Mouse (Mus musculus): Measurements from ENCODE around the gene Abcb11.
"Not testable (repeated sequence)": the region's sequence is repeated elsewhere in the genome, so short reads cannot be mapped to it uniquely, and the experiment has no call there.

Abcb11 gene

DNA sequence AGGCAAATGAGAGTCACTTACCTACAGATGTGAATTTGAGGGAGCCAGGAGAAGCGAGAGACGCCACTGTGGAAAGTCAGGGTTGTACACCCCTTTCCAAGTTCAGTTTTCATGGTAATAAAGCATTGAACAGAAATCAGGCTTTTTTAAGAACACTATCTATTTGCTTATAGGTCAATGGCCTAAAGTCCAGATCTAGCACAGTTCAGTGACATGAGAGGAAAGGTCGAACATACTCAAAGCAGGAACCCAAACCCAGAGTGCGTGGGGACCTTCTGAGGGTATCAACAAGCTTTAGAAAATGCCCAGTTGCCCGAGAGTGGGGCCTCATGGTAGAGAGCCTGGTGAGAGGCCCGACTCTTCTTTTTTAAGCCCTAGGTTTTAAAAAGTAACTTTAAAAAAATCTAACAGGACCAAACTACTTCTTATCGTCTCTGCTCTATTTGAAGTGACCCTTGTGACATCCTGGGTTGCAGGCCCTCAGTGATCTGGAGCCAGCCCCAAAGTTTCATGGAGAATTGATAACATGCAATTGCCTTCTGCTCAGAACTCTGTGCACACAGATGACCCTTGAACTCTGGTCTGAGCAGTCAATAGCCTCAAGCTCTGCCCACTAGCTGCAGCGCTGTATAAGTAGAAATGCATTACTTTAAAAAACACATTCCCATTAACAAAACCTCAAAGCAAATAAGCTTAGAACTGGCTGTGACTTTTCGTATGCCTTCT, at the start of gene Abcb11:
TSS of gene Abcb11 (minus strand) at position 121 of the 726 bp plus-strand sequence.
- DNase-seq (ENCODE audit: low read depth, low spot score), result no peak

DNA sequence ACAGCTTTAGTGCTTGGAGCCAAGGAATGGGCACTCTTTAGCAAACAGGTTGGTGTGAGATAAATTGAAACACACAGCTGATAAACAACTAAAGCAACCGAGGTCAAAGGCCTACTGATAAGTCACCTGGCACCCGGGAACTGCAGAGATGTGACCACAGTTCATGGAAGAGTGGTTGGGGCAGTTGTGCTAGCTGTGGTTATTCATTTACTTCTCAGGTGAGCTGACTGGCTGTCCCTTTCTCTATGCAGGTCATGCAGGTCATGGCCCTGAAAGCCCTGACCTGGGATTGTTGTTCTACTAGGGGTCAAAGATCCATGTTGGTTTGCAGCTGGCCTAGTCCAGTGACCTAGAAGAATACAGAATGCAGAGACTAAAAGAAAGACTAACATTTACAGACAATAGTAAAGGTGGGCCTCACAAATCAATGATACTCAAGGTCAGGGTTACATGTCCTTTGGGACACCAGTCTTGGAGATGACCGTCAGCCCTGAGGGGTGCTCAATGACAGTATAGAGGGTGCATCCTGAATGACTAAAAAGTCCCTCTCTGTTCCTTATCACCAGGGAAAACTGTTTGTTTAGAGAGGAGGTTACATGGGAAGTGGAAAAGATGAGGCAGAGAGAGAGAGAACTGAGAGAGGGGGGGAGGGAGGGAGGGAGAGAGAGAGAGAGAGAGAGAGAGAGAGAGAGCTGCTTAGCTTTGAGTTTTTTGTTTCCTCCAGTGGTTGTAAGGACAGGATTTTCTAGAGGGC, 43.9 kb upstream of the Abcb11 start:
- DNase-seq (ENCODE audit: low read depth, low spot score), result no peak

DNA sequence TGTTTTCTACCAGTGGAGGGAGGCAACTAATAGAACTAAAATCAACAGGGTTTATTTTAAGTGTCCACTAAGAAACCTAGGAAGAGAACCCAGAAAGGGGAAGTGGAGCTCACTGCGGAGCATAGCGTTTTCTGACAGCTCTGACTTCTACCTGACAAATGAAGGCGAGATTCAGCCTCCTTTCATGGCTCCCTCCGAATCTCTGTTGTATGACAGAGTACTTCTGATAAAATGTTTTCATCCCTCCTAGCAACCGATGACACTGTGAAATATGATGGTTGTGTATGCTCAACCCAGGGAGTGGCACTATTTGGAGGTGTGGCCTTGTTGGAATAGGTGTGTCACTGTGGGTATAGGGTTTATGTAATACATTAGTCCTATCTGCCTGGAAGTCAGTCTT, 40.4 kb upstream of the Abcb11 start:
- no peak for DNase-seq (ENCODE audit: low read depth, low spot score)

DNA sequence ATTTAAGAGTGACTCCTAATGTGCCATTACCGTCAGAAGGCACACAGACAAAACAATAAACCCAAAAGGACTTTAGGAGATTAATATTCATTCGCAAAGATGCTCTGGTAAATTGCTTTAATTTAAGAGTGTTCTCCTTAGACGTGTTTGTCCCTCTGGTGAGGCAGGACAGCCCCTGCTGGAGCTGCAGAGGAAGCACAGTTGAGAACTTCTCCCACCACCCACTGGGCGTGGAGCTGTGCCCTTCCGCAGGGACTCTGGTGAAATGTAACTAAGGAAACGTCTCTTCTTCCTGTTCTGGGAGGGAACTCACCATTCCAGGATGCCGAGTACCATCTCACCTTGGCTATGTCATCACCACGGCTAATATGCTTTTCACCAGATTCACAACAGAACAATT, 39.3 kb upstream of the Abcb11 start:
- DNase-seq (ENCODE audit: low read depth, low spot score), result no peak

DNA sequence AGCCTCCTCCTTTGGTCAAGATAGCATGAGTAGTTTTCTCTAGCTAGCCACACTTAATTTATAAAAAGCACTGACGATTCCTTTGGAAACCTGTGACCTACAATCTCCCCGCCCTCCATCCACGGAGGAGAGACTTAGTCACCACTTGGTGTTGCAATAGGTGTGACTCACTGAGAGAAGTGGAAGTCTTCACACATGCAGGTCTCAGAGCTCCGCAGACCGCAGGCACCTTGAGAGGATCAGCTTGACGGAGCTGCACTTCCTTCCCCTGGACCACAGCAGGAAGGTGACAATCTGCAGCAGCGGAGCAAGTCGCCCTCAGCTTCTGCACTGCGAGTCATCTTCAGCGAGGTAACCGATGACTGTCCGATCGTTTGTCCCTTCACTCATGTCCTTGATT, 37.9 kb upstream of the Abcb11 start, which contains the start of gene Dhrs9:
TSS of gene Dhrs9 (plus strand) at position 165 of the 400 bp plus-strand sequence.
- DNase-seq (ENCODE audit: low read depth, low spot score), result no peak

DNA sequence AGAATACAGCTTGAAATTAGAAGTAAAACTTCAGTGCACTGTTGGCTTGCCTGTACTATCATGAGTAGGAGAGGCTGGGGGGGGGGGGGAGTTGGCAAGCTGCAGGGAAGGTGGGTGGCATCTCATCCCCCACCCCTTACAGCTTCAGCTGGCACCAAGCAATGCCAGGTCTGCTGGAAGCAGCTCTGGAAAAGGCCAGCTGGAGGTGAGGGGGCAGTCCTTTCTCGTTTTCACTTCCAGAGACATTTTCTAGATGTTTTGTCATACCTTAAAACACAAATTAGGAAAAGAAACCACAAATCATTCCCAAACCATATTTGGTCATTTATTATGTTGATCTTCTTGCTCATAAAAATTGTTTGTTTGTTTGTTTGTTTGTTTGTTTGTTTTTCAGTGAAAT, 37.4 kb upstream of the Abcb11 start:
- no peak for DNase-seq (ENCODE audit: low read depth, low spot score)

DNA sequence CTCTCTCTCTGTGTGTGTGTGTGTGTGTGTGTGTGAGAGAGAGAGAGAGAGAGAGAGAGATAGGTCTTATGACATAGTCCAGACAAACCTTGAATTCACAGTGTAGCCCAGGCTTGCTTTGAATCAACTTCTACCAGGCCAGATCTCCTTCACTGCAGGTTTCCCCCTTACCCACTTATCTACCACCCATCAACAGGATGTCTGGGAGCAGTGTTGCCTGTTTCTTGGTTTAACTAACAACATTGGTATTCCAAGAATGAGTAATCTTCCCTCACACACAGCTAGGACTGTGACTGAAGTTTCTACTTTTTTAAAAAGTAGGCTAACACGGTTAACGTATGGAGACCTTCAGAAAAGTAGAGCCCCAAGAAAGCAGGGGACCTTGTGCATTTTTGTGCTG, 34.4 kb upstream of the Abcb11 start:
- DNase-seq (ENCODE audit: low read depth, low spot score), result no peak

DNA sequence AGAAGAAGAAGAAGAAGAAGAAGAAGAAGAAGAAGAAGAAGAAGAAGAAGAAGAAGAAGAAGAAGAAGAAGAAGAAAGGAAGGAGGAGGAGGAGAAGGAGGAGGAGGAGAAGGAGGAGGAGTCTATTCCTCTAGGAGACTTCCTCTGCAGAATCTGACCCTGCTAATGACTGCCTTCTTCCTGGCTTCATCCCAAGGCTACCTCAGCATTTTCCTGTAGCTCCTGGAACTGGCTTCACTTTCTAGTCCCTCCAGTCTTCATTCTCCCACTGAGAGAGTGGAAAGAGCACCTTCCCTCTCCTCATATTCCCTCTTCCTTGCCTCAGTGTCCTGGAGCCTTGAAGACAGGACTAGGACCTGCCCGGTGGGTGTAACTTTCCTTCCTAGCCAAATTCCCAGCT, 22.9 kb upstream of the Abcb11 start:
- no peak for DNase-seq (ENCODE audit: low read depth, low spot score)

DNA sequence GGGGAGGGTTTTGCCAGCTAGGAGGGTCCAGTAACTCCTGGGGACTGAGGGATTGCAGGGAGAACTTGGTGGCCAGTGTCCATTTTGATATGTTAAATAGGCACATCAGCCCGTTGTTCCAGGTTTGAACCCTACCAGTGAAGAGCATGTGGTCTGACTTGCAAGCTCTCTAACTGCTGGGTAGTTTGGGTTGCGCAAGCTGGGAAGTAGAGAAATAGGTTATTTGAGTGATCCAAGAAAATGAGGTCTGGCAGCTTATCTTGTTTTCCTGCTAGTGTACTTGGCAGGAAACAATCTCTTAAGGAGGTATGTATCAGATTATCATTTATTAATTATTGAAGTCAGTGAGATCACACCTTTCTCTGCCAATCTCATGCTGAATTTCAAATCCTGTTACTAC, 22.4 kb upstream of the Abcb11 start:
- no peak for DNase-seq (ENCODE audit: low read depth, low spot score)

DNA sequence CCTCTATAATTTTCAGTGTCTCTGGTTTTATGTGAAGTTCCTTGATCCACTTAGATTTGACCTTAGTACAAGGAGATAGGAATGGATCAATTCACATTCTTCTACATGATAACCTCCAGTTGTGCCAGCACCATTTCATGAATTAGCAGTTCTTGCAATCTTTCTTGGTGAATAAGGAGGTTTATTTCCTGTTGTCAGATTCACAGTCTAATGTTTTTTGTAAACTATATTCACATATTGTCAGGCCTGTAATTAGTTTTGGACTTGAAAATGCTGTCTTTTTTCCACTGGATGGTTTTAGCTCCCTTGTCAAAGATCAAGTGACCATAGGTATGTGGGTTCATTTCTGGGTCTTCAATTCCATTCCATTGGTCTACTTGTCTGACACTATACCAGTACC, 13.0 kb upstream of the Abcb11 start:
- DNase-seq (ENCODE audit: low read depth, low spot score), result not testable (repeated sequence)

DNA sequence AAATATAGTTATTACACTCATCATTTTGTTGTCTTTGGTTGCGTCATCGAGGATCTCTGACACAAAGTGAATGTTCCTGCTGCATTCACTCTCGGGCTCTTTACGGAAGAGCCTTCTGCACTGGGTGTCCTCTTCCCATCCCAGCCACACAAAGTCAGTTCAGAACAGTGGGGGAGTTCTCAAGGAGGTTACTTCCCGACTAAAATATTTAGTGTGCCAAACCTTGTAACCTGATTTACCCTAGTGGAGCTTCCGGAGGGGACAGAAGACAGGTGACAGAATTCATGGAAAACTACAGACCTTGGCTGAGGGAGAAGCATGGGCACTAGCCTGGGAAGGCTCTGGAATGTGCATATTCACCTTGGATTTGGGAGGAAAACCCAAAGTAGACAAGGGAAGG, 910 bp downstream of the Abcb11 start:
- no peak for DNase-seq (ENCODE audit: low read depth, low spot score)

DNA sequence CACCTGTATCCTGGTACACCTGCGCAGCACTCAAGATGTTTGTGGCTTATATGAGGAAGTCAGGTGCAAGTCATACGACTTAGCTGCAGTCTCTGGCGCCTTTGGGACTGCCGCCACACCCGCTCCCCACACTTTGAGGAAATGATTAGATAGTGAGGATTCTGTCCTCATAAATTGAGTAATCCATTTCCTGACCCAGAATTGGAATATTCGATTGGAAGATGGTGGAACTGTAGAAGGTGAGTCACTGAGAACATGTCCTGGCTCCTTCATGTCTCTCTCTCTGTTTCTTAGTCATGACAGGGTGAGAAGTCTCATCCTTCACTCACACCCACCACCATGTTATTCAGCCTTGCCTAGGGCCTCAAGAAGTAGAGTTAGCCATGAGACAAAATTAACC, 10.9 kb downstream of the Abcb11 start:
- not testable (repeated sequence) for DNase-seq (ENCODE audit: low read depth, low spot score)

DNA sequence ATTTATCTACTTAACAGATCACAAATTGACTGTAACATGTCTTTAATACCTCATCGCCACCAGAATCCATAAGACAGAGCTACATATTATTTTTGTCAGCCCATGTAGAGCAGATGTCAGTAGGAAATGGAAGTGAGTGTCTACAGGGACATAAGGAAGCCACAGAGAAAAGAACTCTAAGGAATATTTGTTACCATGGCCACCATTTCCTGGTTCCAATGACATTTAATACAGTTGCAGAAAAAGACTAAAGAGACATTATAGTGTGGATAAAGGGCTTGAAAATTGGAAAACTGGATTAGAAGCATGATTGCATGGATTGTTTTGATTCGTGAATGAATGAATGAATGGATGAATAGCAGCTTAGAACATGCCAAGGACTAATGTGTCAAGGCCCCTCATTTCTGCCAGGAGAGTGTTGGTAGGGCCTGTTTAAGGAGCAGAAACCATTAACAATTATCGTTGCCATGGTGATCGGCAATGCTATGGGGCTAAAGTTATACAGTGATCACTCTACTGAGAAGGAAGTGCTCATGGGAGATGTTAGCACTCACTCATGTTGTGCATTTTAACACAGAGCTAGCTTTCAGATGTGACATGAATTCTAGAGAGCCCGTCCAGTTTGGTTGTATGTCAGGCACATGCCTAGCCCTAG, 13.8 kb downstream of the Abcb11 start:
- DNase-seq (ENCODE audit: low read depth, low spot score), result no peak

DNA sequence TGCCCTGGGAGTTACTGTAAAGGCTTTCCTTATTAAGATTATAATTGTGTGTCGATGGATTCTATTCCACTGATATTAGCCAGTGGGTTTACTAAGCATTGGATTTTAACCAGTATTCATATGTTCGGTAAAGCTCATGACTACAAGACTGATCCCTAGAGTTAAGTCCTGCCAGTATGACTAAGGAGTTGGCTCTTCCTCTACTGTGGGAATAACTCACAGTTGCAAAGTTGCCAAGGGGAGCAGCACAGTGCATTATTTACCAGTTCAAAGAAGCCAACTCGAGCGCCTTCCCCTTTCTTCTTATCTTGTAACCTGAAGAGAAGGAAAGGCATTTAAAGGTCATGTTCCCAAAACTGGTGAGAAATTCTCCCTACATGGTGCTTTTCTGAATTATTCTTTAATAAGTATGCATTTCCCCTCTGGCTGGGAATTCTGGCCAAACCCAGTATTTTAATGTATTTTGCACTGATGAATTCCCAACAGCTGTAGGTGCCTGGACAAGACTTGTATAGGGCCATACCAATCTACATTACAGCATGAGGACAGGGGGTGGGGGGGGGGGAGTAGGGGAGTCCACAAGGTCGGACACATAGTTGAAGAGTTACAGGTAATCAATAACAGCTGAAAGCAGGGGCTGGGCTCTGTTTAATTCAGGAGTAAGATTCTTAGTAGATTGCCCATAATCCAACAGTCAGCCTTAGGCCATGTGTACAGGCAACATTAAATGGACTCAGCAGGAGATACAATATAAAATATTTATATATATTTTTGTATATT, 17.3 kb downstream of the Abcb11 start:
- DNase-seq (ENCODE audit: low read depth, low spot score), result no peak

DNA sequence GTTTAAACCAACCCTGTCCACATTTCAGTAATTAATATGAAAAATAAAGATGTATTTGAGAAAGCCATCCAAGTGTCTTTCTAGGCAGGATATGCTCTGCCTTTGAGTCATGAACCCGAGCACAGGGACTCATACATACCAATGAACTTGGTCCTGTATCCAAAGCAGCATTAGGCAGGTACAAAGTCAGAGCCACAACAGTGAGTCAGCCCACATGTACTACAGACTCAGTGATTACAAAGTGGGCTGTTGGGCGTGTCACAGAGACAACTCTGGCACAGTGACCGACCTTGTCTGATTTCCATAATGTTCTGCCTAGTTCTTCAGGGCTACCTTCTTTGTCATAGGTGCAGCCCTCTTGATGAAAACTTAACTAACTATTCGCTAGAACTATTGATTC, 19.4 kb downstream of the Abcb11 start:
- no peak for DNase-seq (ENCODE audit: low read depth, low spot score)

DNA sequence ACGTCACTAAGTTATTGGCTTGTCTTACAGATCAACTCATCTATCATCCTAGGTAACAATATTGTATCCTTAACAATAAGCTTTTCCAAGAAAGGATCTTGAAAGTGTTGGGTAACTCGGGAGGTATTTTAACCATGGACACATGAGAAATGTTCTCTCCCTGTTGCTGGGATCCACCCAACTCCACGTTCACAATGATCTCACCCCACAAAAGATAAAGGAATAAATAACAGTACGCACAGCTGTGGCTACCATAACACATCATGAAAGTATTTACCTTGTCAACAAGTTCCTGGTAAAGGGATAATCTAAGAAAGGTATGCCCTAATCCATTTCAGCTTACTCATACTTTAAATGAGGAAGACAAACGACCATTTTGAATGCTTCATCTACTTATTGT, 21.0 kb downstream of the Abcb11 start:
- DNase-seq (ENCODE audit: low read depth, low spot score), result no peak

DNA sequence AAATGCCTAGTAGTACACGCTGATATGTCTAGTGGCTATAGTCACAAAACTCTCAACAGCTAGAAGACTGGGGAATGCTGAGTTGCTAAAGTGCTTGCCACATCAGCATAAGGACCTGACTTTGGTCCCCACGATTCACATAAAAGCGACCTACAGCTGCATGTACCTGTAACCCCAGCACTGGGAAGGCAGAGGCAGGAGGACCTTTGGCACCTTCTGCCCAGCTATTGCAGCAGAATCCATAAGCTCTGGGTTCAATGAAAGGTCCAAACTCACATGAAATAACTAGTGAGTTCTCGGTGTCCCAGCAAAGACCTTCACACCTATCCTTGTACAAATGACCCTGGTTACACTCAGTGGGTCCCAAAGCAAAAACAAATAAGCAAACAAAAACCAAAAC, 31.1 kb downstream of the Abcb11 start:
- DNase-seq (ENCODE audit: low read depth, low spot score), result no peak

DNA sequence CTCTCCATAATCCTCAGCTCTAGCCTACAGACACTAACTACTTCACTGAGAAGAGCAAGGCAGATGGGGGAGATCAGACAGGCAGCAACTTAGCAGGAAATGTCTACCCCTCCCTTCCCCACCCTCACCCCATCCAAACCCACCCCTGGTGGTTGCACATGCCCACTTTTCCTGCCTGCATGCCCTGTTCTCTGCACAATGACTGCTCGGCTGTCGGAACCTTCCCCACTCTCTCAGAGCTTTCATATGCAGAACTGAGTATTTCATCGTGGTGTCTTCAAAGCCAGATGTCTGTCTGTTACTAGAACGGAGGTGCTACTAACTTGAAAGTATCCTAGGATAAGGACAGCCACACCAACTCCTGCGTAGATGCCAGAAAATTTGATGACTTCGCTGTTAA, 34.3 kb downstream of the Abcb11 start:
- no peak for DNase-seq (ENCODE audit: low read depth, low spot score)

DNA sequence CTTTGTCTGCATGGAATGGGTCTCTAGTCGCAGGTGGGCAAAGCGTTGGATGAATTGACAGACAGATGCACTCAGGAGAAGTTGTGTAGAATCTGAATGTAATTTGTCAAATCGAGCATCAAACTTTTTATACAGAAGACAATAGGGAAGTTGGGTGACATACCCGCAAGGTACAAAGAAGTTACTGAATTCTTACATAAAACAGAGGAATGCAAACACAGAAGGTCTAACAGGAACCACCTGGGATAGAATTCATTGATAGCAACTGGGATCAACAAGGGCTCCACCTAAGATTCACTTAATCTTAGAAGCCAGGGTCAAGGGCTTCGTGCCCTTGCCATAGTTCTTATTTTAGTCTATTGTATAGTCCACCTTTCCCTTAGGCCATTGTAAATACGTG, 41.8 kb downstream of the Abcb11 start:
- DNase-seq (ENCODE audit: low read depth, low spot score), result not testable (repeated sequence)

DNA sequence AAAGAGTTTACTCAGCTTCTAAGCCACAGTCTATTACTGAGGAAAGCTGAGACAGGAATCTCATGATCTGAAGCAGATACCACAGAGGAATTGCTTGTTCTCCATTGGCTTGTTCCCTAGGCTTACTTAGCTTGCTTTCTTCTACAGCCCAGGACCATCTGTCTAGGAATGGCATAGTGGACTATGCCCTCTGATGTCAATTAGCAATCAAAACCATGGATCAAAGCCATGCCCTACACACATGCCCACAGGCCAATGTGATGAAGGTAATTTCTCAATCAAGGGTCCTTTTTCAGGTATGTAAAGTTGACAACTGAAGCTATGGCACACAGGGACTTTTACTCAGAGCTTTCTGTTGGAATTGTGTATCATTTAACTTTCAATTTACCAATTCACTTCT, 47.9 kb downstream of the Abcb11 start:
- DNase-seq (ENCODE audit: low read depth, low spot score), result no peak

DNA sequence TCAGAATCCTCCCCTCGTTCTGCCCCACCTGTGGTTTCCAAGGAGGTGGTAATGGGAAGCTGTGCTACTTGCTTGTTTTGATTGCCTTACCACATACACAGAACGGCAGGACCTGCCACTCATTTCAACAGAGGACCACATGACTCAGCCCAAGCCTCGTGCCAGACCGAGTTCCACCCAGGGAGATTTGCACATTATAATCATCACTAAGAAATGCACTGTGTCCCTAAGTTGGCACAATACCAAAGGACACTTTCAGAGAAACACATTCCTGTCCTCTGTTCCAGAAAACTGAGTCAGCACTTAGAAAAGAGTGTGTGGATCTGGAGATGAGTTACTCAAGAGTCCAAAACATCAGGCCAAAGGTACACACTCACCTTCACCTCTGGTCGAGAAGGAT, 53.4 kb downstream of the Abcb11 start:
- DNase-seq (ENCODE audit: low read depth, low spot score), result no peak

DNA sequence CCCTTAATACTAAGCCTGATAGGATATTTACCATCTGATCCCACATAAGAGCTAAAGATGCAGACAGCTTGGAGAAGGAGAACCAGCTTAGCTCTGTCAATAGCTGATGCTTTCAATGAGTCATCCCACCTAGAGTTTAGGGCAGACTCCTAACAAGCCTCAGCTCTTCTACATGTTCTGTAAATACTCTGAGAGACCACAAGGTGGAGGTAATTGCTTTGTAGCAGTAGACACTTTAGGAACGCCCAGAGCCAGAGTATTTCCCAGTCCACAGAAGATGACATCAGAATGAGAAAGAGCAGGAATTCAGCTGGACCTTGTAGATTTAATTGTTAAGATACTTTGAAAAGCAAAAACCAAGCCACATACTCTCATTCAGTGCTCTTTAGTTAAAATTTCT, 66.5 kb downstream of the Abcb11 start:
- DNase-seq (ENCODE audit: low read depth, low spot score), result no peak
